Mouse (Mus musculus) retina, postnatal 1 day (tissue): ENCODE data around the gene Gm609.
"Not testable (repeated sequence)": the region's sequence is repeated elsewhere in the genome, so short reads cannot be mapped to it uniquely, and the experiment has no call there.

ENCODE experiments used
- DNase-seq: peaks from one replicate; pipeline ENCODE4 v3.0.0-alpha.2; 2012

The Gm609 gene

DNA sequence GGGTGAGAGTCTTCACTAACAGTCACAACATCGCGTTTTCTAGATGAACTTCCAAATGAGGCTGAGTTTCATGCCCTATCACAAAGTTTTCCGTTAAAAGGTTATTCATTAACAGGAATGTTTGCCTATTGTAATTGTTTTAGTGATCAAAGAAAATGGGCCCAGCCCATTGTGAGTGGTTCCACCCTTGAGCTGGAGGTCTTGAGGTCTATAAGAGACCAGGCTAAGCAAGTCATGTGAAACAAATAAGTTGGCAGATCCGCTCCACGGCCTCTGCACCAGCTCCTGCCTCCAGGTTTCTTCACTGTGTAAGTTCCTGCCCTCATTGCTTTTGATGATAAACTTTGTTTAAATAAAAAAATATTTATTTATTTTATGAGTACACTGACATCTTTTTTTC is at the start of gene Gm609:
Gm609 (minus strand) TSS at position 43 of the 400 bp plus-strand sequence.
- DNase-seq: no peak

DNA sequence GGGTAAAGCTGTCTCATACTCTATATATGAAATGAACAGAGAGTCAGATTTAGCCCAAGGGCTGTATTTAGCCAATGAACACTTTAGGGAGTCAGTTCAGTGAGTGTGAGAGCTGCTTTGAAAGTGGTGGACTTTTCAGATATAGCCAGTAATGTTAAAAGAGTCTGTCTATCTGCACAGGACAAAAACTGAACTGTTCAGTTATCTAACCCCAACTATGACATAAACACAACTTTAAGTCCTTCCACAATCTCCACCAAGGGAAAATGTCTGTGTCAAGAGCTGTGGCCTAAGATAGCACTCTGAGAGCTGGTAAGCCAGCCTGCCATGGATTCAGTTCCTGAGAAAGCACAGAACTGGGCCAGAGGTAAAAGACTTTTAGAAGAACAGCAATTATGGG is 49.3 kb upstream of the Gm609 start:
- DNase-seq: no peak

DNA sequence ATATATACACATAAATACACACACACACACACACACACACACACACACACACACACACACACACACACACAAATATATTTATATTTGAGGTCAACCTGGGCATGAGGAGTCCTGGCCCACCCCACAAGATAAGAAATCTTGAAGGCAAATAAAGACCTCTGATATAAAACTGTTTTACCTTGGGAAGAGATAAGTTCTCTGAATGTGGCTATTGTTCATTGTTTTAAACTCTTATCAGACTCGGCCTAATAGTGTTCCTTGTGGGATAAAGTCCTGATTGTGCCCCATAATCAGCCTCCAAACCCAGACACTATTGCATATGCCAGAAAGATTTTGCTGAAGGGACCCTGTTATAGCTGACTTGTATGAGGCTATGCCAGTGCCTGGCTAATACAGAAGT is 45.6 kb upstream of the Gm609 start:
- not testable (repeated sequence) for DNase-seq

DNA sequence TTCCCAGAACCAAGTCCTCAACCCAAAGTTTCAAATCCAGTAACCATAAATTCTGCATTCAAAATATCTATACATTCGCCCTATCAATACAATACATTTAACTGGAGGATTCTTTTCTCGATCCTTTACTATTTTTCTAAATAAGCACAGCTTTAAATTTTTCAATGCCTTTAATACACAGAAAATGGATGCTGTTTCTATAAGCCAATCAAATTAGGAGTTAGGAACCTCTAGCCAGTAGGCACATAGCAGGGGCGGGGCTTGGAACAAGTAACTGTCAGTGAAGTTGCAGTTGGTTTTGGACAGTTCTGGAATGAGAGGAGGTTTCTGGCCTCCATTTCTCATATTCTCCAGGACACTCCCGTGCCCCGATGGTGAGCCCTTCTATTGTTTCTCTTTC is 42.2 kb upstream of the Gm609 start, which contains the start of gene Slc9c1:
Slc9c1 (plus strand) TSS at position 301 of the 400 bp plus-strand sequence.
- no peak for DNase-seq

DNA sequence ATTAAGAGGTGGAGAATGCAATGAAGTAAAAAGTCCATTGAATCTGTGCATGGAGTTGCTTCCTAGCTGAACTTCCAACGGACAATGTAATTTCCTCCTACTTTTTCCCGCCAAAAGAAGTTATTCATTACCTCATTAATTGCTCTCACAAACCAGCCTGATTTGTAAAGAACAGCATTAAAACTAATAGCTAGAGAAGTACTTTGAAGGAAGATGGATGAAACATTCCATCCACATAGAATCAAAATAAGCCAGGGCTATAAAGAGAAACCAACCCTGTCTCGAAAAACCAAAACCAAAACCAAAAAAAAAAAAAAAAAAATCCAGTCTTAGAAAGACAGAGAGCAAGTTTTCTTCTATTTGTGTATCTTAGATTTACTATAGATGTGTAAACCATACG is 39.2 kb upstream of the Gm609 start, which contains the start of gene Gm17783:
Gm17783 (minus strand) TSS at position 101 of the 400 bp plus-strand sequence.
- DNase-seq: no peak

DNA sequence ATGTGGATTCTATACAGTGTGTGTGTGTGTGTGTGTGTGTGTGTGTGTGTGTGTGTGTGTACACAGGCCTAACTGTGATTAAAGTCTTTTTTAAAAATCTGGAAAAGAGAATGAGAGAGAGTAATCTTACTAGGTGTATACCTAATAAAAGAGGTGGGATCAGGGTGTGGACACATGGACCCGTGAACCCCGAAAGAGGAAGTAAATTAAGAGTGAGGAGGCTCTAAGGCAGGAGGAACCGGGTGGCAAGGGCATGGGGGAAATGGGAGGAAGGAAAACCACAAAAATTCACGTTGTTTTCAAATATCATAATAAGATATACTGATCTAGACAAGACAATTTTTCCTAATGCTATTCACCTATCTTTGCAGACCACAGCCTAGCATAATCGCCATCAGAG is 32.8 kb upstream of the Gm609 start:
- DNase-seq: no peak

DNA sequence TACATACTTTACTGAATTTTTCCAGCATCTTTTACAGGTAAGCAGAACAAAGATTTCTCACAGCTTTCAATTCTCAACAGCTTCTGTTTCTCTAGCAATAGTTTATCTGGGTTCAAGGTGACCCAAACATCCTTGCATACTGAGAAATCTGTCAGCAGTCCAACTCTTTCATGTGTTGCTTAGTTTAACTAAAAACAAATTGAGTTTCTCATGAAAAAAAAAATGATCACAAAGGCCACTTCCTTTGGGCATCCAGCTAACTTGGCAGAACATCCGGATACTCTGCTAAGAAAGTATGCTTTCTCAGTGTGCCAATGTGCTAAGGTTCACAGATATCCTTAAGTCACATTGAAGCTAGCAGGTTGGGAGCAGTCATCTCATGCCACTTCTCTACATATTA is 2.6 kb upstream of the Gm609 start:
- no peak for DNase-seq

DNA sequence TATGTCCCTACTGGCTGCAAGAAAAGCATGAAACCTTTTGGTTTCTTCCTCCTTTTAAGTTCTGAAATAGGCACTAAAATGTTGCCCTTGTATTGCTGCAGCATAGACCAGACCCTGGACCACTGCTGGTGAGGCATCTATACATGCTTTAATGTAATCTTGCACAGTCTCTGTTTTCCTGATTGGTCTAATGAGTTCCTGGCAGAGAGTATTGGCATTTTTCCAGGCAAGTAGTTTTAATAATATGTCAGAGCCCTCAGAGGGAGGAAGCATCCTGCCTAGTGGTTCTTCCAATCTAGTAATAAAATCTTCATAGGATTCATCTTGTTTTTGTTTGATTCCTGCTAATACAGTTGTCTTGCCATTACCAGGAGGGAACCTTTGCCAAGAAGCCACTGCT is 15.8 kb downstream of the Gm609 start:
- no peak for DNase-seq

DNA sequence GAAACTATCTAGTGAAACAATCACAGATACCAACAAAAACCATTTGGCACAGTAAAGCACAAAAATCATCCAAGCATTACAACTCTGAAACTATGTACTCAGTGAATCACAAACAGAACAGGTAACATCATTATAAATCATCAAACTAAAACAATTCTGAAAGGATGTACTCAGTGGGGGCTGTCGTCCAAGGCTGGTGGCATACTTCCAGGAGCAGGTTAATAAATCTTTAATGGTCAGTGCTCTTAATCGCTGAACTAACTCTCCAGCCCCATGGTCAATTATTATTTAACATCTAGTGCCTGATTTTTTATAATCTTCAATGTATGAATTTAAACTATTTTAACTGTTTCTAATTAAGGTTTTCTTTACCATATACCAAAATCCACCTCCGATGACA is 20.9 kb downstream of the Gm609 start:
- not testable (repeated sequence) for DNase-seq

DNA sequence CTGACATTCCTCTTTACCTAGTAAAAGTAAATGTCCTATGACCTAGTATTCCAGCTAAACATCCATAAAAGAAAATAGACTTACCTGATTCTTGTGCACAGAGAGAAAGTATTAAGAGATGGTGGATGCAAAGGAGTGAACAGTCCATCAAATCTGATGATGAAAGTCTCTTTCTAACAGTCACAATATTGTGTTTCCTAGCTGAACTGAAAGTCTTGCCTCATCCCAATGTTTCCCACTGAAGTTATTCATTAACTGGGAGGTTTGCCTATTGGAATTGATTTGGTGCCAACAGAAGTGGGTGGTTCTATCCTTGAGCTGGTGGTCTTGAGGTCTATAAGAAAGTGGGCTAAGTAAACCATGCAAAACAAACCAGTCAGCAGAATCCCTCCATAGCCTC is 38.0 kb downstream of the Gm609 start:
- DNase-seq: no peak

DNA sequence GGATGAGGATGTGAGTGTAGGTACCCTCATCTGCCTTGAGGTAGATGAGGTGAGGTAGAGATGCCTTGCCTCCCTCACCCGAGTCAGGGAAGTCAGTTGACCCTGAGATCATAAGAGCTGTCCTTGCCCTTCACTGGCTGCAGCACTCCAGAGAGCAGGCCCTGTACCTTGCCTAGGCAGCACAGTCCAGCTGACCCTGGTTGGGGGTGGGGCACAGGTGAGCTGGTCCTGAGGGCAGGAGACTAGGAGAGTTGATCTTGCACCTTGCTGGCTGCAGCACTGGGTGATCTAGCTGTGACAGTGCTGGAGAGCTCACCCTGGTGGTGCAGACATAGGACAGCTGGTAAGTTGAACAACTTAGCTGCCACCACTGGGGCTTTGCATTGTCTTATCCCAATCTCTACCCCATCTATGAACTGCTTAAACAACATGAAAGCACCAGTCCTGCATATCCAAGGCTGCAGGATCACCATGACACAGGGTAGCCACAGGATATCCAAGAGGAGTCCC is 55.5 kb downstream of the Gm609 start:
- DNase-seq: no peak

DNA sequence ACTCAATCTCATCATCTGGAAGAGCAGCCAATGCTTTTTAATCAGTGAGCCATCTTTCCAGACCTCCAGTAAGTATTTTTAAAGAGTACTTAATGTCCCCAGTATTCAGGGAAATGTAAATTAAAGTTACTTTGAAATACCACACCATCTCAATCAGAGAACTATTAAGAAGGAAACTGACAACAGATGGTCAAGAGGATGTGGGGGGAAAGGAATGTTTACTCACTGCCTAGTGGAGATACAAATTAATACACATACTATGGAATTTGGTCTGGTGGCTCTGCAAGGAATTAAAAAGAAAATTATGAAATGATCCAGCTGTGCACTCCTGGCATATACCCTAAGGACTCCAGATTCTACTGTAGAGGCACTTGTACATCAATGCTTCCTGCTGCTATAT is 57.2 kb downstream of the Gm609 start:
- DNase-seq: no peak

DNA sequence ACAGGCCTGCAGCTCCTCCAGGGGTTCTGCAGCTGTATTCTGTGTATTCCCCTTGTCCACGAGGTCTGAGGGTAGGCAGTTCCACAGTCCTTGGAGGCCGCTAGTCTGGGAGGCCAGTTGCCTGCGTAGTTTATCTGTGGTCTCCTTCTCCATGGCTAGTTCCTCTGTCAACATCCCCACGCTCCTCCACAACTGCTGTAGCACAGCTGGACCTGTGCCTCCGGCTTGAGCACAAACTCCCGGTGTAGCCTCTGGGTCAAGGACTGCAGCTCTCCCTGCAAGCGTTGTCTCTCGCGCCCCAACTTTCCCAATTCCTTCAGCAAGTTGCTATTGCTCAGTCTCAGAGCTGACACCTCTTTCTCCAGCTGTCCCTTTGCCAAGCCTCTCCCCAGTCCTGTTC is 65.1 kb downstream of the Gm609 start:
- DNase-seq: no peak

DNA sequence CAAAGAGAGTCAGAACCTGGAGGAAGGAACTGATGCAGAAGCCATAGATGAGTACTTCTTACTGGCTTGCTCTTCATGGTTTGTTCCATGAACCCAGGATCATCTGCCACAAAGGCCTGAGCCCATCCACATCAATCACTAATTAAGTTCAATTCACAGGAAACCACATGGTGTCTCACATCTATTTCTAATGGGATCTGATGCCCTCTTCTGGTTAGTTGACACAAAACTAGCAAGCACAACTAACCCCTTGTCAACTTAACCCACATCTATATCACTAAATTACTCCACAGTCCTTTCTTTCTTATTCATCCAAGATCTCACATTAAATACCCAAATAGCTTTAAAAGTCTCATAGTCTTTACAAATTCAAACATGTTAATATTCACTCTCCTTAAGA is 79.3 kb downstream of the Gm609 start:
- peak; percentile 18 for DNase-seq

DNA sequence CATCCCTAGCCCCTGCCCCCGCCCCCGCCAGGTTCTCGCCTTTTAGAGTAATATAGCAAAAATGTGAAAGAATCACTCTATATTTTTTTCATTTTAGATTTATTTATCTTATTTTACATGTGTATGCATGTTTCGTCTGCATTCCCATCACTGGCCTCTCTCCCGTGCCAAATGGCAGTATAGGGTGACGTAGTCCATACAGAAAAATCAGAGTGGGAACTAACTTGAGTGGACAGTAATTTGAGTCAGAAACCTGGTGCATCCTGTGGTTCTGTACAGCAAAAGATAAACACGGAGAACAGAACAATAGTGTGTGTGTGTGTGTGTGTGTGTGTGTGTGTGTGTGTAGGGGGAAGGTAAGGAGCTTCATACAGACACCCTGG is 83.7 kb downstream of the Gm609 start:
- not testable (repeated sequence) for DNase-seq

DNA sequence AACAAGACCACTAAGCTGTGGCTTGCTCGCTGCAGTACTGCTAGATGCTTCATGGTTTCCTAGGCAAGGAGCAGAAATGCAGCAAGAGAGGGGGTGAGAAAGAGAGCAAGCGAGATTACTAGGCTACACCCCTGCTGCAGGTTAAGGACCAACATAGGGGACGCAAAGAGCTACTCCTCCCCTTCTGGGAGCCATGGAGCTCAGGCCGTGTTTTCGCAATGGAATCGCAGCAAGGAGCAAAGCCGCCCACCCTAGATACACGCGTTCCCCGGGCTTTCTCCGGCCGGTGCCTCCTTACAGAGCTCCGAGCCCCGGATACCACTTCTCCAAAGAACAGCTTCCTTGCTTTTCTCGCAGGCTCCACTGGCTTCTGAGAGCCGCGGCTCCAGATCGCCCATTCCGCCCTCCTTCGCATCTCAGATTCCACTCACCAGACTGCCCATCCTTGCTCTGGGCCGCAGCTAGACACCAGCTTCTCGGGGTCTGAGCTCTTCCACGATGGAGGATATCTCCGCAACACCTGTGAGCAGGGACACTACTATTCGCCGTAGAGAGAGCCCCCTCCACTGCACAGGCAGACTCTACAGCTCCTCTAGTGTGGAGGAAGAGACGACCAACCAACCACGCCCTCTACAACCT is 84.2 kb downstream of the Gm609 start, which contains the start of gene Cd200:
Cd200 (minus strand) TSS at position 629 of the 639 bp plus-strand sequence.
- peak; percentile 71 for DNase-seq

DNA sequence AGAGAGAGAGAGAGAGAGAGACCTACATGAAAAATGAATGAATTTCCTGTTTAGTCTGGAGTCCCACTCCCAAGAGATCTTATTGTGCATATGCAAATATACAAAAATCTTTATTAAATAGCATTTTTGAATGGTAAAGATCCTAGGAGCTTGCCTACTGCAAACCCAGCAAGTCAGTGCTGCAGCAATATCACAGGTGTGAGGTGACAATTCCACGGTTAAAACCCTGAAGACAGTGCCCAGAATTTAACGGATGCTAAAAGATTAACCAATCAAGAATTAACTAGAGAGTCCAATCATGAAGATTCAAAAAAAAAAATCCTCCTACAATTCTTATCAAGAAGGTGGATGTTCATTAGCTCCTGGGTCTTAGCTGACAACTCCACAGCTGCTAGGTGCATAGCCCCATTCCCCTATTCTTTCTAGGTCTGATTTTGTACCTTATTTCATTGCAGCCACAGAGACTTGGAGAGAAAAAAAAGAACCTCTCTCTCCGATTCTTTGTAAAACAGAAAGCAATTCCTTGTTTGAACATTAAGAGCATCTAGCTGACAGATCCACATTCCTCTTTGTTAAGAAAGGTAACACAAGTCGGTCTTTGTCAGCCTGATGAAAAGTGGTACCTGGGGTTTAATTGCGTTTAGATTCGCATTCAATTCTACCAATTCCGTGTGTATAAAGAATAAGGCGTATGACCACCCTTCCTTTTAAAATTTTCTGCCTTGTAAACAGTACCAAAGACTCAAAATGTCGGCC is 84.9 kb downstream of the Gm609 start:
- DNase-seq: peak; percentile 5

DNA sequence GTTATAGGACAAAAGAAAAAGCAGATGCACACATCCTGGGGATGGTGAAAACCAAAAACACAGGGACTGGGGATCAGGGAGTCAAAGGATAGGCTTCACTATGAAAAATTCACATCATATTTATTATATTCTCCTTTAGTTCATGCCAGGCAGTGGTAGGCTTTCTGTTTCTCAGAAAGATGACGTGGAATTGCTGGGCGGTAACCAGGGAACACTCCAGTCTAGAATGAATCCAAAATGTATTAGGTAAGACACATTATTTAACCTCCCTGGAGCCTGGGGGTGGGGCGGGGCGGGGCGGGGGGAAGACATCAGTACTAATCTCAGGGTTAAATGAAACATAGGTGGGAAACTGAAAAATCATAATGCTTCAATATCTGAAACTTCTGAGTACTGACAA is 85.7 kb downstream of the Gm609 start:
- no peak for DNase-seq

DNA sequence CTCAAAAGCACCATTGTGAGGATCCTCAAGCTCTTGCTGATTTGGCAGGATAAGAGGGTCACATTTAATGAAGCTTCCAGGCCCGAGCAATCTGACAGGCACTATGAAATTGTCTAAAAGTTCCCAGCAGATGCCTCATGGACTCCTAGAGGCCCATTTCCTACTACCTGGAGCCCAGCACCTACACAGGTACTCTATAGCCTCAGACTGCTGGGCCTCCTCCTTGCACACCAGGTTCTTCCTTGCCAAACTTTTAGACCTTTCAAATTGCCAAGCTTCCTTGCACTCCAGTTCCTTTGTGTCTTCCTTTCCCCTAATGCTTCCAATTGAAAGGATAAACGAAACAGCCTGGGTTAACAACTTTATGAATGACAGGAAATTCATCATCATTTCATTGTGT is 89.8 kb downstream of the Gm609 start:
- no peak for DNase-seq

DNA sequence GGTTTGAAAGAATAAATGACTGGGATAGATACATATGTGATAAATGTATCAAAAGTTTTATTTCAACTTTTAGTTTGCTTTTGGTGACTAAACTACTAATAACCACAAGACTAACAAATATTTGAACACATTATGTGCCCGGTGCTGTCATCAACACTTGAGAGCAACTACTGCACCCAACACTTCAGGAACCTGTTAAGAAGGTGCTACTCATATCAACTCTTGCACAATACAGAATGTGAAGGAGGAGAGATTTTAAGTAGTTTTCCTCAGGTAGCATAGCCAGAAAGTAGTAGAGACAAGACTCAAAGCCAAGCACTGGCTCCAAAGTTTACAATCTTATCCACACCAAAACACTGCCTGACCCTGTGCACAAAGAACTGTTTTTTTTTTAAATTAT is 90.7 kb downstream of the Gm609 start:
- no peak for DNase-seq

DNA sequence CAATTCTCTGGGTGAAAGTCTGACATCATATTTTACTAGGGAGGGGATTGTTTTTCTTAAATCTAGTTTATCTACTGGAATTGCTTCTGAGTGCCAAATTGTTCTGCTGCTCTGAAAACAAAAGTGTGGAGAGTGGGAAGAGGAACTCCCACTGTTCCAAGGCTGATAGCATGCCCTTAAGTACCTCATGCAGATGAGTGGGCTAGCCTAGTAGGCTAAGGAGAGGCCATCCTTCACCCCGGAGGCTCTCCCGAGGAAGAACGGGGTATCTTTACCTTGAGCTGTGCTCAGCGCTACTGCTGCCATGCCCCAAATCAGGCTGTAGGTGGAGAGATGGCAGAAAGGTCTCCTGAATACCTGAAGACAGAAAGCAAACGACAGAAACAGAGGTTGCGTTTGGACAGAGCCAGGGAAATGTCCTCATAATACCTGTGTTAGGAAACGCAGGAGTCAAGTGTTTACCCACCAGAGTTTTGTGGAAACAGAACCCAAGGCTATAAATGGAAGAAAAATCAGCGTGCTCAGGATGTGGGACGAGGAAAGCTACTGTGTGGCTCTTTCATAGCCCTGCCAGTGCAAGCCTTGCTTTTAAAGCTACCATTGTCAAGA is 92.7 kb downstream of the Gm609 start:
- no peak for DNase-seq

DNA sequence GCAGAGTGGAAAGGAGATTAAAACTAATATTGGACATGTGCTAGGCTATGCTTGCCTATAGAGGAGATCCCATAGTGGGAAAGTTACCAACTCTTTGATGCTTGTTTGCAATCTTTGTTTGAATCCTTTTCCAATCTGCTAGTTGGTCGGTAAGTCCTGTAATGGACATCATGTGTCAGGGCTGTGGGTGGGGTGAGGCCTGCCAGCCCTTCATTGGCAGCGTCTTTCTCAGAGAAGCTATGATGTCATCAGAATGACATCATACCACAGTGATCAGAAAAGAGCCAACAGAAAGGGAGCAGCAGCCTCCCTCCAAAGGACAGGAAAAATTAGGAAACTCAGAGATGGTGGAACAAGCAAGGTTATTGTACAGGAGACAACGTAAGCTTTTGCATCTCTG is 93.4 kb downstream of the Gm609 start:
- DNase-seq: no peak

DNA sequence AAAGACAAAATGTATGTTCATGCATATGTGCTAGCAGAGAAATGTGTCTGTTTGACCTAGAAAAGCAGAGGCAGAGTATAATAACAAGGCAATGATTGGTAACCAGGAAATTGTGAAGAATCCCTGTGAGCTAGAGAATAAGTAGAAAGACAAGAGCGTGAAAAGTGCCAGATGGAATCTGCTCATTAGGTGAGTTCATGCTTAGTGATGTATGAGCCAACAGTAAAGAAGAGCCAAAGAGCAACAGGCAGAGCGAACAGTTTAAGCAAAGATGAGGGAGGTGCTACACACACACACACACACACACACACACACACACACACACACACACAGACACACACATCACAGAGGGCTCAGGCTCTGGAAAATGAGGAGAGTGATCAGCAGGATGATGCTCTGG is 95.3 kb downstream of the Gm609 start:
- peak; percentile 5 for DNase-seq

DNA sequence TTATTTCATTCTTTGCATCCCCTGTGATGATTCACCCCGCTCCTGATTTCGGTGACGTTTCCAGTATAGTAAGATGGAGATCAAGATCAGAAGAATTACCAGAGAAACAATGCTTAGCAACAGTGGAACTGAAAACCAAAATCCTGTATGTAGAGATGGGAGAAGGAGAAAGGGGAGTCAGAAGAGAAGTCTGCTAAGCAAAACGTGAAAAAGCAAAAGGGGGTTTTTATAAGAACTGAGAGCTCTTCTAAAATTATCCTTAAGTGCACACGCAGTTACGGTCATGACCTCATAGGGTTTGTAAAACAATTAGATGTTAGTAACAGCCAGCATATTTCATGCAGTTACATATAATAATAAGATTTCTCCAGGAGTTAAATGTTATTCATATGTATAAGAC is 100.5 kb downstream of the Gm609 start:
- no peak for DNase-seq
